Mouse (Mus musculus) neural tube, embryonic 11.5 days (tissue): ENCODE data around the gene Cldn14. TPM values are rescaled to one million over a fixed set of nuclear protein-coding genes. Genes with fewer than 3 reads are reported as not detected.
"Not testable (repeated sequence)": the region's sequence is repeated elsewhere in the genome, so short reads cannot be mapped to it uniquely, and the experiment has no call there.

ENCODE experiments used
- ATAC-seq: fragments of 200-750 bp; cut with Nextera tagmentation; 2 replicates; pipeline ENCODE4 v1.8.0; 2017; ENCODE audit warnings: moderate number of reproducible peaks, mild to moderate bottlenecking, moderate TSS enrichment, moderate library complexity; ENCODE audit not compliant: insufficient read depth, low FRiP score, low TSS enrichment
- DNase-seq: peaks from one replicate; pipeline ENCODE4 v3.0.0-alpha.2; 2015; ENCODE audit warnings: low spot score
- H3K27ac ChIP-seq: fragments of 300-500 bp; sonication (generic); 2 replicates; pipeline ENCODE4 v1.5.1; 2014; ENCODE audit warnings: low read depth, mild to moderate bottlenecking, low read length
- H3K27me3 ChIP-seq: fragments of 300-500 bp; sonication (generic); 2 replicates; pipeline ENCODE4 v1.6.1; 2014; ENCODE audit warnings: mild to moderate bottlenecking, low read length, mixed read lengths; ENCODE audit not compliant: control insufficient read depth, insufficient read depth
- H3K36me3 ChIP-seq: fragments of 300-500 bp; sonication (generic); 2 replicates; pipeline ENCODE4 v1.6.1; 2014; ENCODE audit warnings: mild to moderate bottlenecking, low read length, moderate library complexity, mixed read lengths; ENCODE audit not compliant: control insufficient read depth, insufficient read depth
- H3K4me1 ChIP-seq: fragments of 300-500 bp; sonication (generic); 2 replicates; pipeline ENCODE4 v1.6.1; 2014; ENCODE audit warnings: low read length, mixed read lengths; ENCODE audit not compliant: control insufficient read depth, insufficient read depth
- H3K4me2 ChIP-seq: fragments of 300-500 bp; sonication (generic); 2 replicates; pipeline ENCODE4 v1.6.1; 2014; ENCODE audit warnings: low read depth, mild to moderate bottlenecking, moderate library complexity
- H3K4me3 ChIP-seq: fragments of 300-500 bp; sonication (generic); 2 replicates; pipeline ENCODE4 v1.5.1; 2014; ENCODE audit warnings: low read depth, low read length
- H3K9ac ChIP-seq: fragments of 300-500 bp; sonication (generic); 2 replicates; pipeline ENCODE4 v1.6.1; 2014; ENCODE audit warnings: mild to moderate bottlenecking, low read length
- H3K9me3 ChIP-seq: fragments of 300-500 bp; sonication (generic); 2 replicates; pipeline ENCODE4 v1.6.1; 2016; ENCODE audit warnings: low read length; ENCODE audit not compliant: control insufficient read depth
- WGBS: fragments of 180-500 bp; shearing (Covaris S2); extraction: QIAGEN DNeasy Blood & Tissue Kit; methylation state at CpG from one replicate; pipeline ENCODE4 v1.1.7; 2014; 5-methylcytosine and 5-hydroxymethylcytosine counted together
- polyA plus RNA-seq: library from polyadenylated mRNA; unstranded; fragments of >200 nt; fragmentation: Nextera tagmentation; extraction: Ambion mirVana; gene quantifications from 2 replicates; pipeline ENCODE4 v1.2.1, GENCODE M21; 2014

The Cldn14 gene
- polyA plus RNA-seq, 1 experiment from 2014 or later = 0.52 TPM

DNA sequence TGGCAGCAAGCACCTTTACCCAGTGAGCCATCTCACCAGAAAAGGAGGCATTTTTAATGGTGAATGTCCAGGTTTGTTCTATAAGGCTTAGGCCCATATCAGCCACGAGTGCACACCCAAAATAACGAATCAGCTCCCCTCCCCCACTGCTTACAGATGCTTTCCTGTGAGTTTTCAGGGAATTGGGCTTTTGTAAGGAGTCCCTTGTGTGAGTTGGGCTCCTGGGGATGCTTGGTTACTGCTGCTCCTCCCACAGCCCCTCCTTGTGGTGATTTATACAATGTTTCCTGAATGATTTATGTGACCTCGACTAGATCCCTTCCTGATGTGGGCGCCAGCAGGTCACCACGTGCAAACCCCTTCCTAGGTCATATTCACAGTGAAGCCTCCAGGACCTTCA is 9.7 kb downstream of the Cldn14 start:
- H3K9me3 ChIP-seq = no peaks in the 10 kb centered on the region
- H3K27ac ChIP-seq = no peak overlapping the region
- H3K9ac ChIP-seq = no peak overlapping the region
- peaks cover 3% of the 10 kb centered on the region; the same call in 1 of the 2 replicates for H3K4me1 ChIP-seq
- H3K4me2 ChIP-seq = no peak overlapping the region
- 27% methylated on average over 5 of the region's 5 CpGs for WGBS
- no peak for ATAC-seq
- no peaks in the 10 kb centered on the region for H3K36me3 ChIP-seq
- H3K27me3 ChIP-seq = no peaks in the 10 kb centered on the region
- no peak for DNase-seq
- H3K4me3 ChIP-seq = no peak overlapping the region

DNA sequence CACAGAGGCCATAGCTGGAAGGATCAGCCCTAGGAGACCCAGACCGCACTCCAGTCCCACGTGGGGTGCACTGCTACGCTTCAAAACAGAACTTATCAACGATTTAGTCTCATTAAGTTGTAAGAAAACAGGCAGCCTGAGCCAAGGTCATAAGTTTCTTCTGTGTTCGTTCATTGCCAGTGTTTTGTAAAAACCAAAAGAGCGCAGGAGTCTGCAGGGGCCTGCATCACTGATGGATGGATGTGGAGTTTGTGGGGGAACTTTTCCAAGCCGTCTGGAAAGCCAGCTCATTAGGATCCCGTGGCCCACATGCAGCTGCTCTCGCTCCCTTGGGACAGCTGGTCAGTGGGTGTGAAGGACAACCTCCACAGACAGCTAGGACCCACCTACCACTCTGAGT is 25.1 kb downstream of the Cldn14 start:
- H3K27me3 ChIP-seq = no peaks in the 10 kb centered on the region
- no peak overlapping the region for H3K4me3 ChIP-seq
- DNase-seq (no peak), ATAC-seq (no peak)
- H3K27ac ChIP-seq = no peak overlapping the region
- 81% methylated on average over 9 of the region's 9 CpGs for WGBS
- no peaks in the 10 kb centered on the region for H3K4me1 ChIP-seq
- H3K4me2 ChIP-seq = no peak overlapping the region
- no peaks in the 10 kb centered on the region for H3K36me3 ChIP-seq
- H3K9ac ChIP-seq = no peak overlapping the region
- H3K9me3 ChIP-seq = no peaks in the 10 kb centered on the region

DNA sequence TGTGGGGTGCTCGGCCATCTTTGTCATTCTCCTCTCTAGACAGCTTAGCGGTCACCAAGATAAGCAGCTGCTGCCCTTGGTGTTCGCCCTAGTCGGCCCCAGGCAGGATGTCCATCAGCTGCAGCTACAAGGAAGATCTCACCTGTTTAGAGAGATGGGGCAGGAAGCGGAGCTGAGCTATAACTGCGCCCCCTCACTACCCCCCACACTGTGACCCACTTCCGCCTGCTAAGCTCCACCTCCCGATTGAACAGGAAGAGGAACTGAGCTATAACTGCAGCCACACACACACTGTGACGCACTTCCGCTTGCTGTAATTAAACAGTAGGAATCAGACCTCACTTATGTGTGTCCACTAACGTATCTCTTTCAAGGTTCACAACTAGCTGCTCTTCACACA is 26.3 kb downstream of the Cldn14 start:
- no peak overlapping the region for H3K27ac ChIP-seq
- no peaks in the 10 kb centered on the region for H3K27me3 ChIP-seq
- H3K9me3 ChIP-seq = no peaks in the 10 kb centered on the region
- no peaks in the 10 kb centered on the region for H3K4me1 ChIP-seq
- ATAC-seq = no peak
- no peak overlapping the region for H3K4me3 ChIP-seq
- H3K4me2 ChIP-seq = no peak overlapping the region
- no peaks in the 10 kb centered on the region for H3K36me3 ChIP-seq
- WGBS = 86% methylated on average over 11 of the region's 11 CpGs
- DNase-seq = no peak
- H3K9ac ChIP-seq = no peak overlapping the region

DNA sequence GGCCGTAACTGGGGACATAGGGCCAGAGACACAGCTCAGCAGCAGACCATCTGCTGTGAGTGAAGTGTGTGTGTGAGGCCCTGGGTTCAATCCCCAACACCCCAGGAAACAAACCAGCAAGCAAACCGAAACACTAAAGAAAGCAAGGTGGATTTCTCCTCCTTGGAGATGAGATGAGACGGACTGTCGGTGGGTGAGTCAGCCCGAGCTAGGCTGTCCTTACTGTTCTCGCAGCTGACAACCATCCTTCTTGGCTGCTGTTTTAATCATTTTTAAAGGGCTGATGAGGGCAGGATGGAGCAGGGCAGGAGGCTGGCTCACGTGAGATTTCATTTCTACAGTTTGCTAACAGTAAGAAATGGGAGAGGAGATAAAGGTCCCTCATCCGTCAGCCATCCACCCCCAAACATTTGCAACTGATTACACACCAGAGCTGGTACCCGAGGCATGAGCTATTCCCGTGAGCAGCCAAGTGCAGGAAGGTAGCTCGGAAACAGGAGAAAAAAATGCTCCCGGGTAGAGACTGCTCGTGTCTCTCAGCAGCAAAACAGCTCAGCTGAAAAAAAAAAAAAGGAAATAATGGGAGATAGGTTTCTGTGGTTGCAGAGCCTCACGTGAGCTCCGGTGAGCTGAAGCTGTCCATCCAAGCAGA is 27.3 kb downstream of the Cldn14 start:
- Histone ChIP-seq H3K9ac (no peak overlapping the region), H3K36me3 (no peaks in the 10 kb centered on the region), H3K9me3 (no peaks in the 10 kb centered on the region), H3K27me3 (no peaks in the 10 kb centered on the region), H3K4me1 (no peaks in the 10 kb centered on the region), H3K4me2 (no peak overlapping the region), H3K4me3 (no peak overlapping the region), H3K27ac (no peak overlapping the region)
- ATAC-seq (no peak), DNase-seq (no peak)
- WGBS = 79% methylated on average over 15 of the region's 15 CpGs

DNA sequence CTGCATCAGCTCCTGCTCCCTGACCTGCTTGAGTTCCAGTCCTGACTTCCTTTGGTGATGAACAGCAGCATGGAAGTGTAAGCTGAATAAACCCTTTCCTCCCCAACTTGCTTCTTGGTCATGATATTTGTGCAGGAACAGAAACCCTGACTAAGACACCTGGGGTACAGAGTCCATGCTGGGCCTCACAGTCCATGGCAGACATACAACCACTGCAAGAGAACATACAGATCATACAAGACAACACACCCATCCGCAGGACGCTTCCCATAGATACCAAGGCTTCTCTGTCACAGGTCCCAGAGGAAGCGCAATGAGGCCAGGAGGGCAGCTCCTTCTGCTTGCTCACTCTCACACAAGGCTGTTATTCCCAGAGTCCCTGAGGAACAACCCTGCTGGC is 28.3 kb downstream of the Cldn14 start:
- not testable (repeated sequence) for H3K36me3 ChIP-seq, H3K4me3 ChIP-seq, H3K9ac ChIP-seq

DNA sequence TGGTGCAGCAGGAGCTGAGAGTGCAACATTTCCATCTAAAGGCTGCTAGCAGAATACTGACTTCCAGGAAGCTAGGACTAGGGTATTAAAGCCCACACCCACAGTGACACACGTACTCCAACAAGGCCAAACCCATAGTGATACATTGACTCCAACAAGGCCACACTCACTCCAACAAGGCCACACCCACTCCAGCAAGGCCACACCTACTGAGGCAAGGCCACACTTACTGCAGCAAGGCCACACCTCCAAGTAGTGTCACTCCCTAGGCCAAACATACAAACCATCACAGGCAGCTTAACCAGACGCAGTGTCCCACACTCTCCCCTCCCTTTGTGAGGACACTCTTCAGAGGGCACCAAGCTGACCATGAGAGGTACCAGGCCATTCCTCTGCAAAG is 29.3 kb downstream of the Cldn14 start:
- H3K9me3 ChIP-seq = no peaks in the 10 kb centered on the region
- no peaks in the 10 kb centered on the region for H3K36me3 ChIP-seq
- DNase-seq = no peak
- no peak overlapping the region for H3K4me3 ChIP-seq
- no peak overlapping the region for H3K9ac ChIP-seq
- 74% methylated on average over 2 of the region's 2 CpGs for WGBS
- H3K4me2 ChIP-seq = no peak overlapping the region
- no peak overlapping the region for H3K27ac ChIP-seq
- no peak for ATAC-seq
- H3K4me1 ChIP-seq = no peaks in the 10 kb centered on the region
- no peaks in the 10 kb centered on the region for H3K27me3 ChIP-seq

More for the DNA sequence above, 28.3 kb downstream of the Cldn14 start:
- 91% methylated on average over 3 of the region's 3 CpGs for WGBS
- H3K27ac ChIP-seq, H3K4me1 ChIP-seq, H3K4me2 ChIP-seq, H3K9me3 ChIP-seq, DNase-seq, ATAC-seq, H3K27me3 ChIP-seq: not testable (repeated sequence)

DNA sequence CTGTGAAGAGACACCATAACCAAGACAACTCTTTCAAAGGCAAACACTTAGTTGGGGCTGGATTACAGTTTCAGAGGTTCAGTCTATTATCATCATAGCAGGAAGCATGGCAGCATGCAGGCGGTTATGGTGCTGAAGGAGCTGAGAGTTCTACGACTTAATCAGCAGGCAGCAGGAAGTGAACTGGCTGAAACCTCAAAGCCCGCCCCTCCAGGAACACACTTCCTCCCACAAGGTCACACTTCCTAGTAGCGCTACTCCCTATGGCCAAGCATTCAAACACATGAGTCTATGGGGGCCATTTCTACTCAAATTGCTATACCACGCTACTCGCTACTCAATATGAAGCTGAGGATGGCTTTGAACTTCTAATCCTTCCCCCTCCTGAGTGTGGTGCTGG is 31.1 kb downstream of the Cldn14 start:
- H3K4me1 ChIP-seq = no peaks in the 10 kb centered on the region
- H3K9ac ChIP-seq = no peak overlapping the region
- no peaks in the 10 kb centered on the region for H3K27me3 ChIP-seq
- DNase-seq = no peak
- H3K4me3 ChIP-seq = no peak overlapping the region
- ATAC-seq = no peak
- H3K27ac ChIP-seq = no peak overlapping the region
- H3K4me2 ChIP-seq = no peak overlapping the region
- no peaks in the 10 kb centered on the region for H3K36me3 ChIP-seq
- 89% methylated on average over 6 of the region's 6 CpGs for WGBS
- no peaks in the 10 kb centered on the region for H3K9me3 ChIP-seq

DNA sequence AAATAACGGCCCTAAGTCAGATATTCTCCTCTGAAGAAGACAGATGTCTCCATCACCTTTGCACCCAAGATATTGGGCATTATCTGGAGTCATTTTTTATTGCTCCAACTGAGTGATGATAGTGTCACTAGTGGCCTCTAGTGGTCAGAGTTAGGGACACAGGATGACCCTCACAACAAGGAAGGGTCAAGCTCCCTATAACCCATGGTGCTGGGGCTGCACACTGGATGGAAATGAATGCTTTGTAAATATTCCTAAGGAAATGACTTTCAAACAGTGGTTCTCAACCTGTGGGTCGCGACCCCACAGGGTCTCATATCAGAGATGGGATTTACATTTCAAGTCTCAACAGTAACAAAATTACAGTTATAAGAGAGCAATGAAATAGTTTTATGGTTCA is 31.7 kb downstream of the Cldn14 start:
- H3K9ac ChIP-seq = no peak overlapping the region
- H3K27me3 ChIP-seq = no peaks in the 10 kb centered on the region
- H3K9me3 ChIP-seq = no peaks in the 10 kb centered on the region
- H3K4me2 ChIP-seq = no peak overlapping the region
- WGBS = 58% methylated on average over 3 of the region's 3 CpGs
- no peak overlapping the region for H3K4me3 ChIP-seq
- DNase-seq = no peak
- no peak for ATAC-seq
- H3K4me1 ChIP-seq = no peaks in the 10 kb centered on the region
- no peaks in the 10 kb centered on the region for H3K36me3 ChIP-seq
- H3K27ac ChIP-seq = no peak overlapping the region

DNA sequence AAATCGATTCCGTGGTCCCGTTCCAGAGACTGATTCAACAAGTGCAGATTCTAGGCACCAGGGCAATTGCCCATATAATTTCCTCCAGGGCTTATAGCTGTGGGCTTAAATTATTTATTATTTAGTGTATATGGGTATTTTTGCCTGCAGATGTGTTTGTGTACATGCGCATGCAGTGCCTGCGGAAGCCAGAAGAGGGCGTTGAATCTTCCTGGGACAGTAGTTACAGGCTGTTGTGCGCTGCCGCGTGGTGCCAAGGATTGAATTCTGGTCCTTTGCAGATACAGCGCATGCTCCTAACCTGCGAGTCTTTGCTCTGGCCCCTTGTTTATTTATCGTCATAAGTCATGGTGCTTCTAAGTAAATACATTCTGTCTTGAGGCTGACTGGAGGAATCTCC is 33.2 kb downstream of the Cldn14 start:
- H3K4me2 ChIP-seq = no peak overlapping the region
- H3K9ac ChIP-seq = no peak overlapping the region
- H3K4me3 ChIP-seq = no peak overlapping the region
- no peak for DNase-seq
- WGBS = 82% methylated on average over 12 of the region's 12 CpGs
- H3K4me1 ChIP-seq = no peaks in the 10 kb centered on the region
- no peaks in the 10 kb centered on the region for H3K9me3 ChIP-seq
- no peaks in the 10 kb centered on the region for H3K27me3 ChIP-seq
- no peak for ATAC-seq
- H3K27ac ChIP-seq = no peak overlapping the region
- no peaks in the 10 kb centered on the region for H3K36me3 ChIP-seq
